Mouse (Mus musculus) retina, embryonic 14.5 days (tissue): ENCODE results near the gene Prmt3.

ENCODE experiments used
- DNase-seq: peaks from one replicate; pipeline ENCODE4 v3.0.0-alpha.2; 2015; ENCODE audit warnings: low spot score

The Prmt3 gene

DNA sequence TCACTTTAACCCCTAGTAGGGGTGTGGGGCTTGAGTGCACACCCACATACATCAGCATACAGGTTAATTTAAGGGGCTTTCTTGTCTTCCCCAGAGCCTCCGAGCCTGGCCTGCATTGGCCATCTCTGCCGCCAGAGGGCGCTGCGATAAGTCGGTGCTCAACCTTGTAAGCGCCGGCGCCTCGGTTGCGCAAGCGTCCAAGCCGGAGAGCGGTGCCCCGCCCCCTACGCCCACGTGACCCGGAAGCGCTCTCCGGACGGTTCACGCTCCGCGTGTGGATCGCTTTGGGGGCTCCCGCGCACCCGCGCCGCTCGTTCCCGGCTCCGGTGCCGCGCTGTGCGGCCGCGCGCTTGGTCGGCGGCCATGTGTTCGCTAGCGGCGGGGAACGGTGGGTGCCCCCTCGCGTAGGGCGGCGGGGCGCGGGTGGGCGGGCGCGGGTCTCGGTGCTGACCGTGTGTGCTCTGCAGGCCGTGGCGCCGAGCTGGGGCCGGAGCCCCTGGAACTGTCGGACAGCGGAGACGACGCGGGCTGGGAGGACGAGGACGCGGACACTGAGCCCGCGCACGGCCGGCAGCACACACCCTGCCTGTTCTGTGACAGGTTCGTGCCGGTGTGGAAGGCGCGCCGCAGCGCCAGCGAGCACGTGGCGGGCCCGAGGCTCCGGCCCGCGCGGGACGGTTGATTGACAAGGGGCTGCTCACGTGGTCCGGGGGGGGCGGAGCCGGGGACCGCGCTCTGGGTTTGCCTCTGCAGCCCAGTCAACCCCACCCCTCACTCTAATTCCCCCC, at the start of gene Prmt3:
Gene Prmt3 (plus strand): TSS at position 233 of the 788 bp plus-strand sequence.
- peak; percentile 98 for DNase-seq

DNA sequence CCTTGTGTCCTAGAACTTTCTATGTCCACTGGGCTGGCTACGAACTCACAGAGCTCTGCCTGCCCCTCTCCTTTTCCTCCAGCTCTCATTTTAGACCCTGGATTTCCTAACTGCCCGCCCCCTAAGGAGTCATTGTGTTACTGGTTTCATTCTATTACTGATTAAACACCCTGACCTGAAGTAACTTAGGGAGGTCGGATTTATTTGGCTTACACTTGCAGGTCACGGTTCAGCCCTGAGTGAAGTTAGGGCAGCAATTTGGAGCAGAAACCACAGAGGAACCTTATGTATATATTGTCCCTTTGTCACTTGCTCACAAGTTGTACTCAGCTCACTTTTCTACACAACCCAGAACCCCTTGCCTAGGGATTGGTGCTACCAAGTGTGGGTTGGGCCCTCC, 43.8 kb upstream of the Prmt3 start:
- DNase-seq = no peak

DNA sequence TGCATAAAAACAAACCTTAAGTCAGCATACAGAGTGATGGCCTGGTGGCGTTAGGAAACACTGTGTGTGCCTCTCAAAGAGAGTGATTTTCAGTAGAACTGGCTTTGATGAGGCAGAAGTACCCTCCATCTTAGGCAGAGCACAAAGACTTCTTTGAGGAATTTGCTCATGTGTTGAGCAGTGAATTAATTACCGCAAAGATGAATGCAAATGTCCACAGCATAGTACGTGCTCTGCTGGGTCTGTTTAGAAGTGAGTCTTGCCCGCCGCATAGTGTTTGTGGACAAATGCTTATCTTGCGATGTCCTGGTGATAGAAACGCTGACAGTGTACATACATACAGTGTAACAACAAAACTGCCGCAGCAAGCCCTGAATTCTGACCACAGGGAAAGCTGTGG, 38.7 kb upstream of the Prmt3 start:
- no peak for DNase-seq

DNA sequence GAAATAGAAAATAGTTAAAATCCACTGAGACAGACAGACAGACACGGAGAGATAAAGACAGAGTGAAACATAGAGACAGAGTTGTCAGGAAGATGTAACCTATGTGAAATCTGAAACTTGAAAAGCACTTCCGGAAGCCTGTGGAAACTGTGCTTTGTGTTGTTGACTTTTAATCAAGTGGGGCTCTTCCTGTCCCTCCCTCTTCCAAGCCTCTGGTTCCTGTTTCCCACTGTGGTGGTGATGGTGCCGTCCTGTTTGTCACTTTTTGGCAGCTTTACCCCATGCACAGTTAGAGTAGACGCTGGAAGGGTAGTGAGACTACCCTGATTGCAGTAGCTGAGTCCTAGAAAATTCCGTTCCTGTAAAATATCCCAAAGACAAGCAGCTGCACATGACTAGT, 36.7 kb upstream of the Prmt3 start:
- DNase-seq = no peak

DNA sequence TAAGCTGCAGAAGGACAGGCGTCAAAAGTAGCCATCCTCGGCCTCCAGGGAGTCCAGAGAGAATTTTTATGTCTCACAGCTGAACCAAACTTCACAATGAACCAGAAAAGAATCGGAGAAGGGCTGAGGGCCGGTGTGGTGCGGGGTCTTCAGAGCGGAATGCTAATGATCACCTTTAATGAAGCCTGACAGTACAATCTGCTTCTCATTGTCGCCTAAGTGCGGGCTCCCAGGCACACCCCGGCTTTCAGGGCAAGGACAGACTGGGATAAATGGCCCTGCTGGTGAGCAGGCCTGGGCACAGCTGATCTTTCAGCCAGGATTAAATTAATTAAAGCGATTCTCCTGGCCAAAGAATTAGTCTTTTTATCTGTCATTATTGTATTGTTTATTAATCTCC, 36.2 kb upstream of the Prmt3 start:
- peak; percentile 68 for DNase-seq

DNA sequence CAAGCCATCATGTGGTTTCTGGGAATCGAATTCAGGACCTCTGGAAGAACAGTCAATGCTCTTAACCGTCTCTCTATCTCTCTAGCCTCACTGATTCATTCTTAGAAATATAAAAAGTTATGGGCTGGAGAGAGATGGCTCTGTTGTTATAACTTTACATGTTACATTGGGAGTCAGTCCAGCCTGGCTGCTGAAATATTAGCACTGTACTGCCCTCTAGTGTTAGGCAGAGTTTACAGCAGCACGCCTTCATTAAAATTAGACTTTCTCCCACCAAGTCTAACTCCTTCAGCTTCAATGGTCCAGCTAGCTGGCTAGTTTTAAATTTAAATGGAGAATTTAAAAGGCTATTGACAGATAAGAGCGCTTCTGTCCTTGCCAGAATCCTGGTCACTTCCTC, 27.0 kb upstream of the Prmt3 start:
- DNase-seq = peak; percentile 85

DNA sequence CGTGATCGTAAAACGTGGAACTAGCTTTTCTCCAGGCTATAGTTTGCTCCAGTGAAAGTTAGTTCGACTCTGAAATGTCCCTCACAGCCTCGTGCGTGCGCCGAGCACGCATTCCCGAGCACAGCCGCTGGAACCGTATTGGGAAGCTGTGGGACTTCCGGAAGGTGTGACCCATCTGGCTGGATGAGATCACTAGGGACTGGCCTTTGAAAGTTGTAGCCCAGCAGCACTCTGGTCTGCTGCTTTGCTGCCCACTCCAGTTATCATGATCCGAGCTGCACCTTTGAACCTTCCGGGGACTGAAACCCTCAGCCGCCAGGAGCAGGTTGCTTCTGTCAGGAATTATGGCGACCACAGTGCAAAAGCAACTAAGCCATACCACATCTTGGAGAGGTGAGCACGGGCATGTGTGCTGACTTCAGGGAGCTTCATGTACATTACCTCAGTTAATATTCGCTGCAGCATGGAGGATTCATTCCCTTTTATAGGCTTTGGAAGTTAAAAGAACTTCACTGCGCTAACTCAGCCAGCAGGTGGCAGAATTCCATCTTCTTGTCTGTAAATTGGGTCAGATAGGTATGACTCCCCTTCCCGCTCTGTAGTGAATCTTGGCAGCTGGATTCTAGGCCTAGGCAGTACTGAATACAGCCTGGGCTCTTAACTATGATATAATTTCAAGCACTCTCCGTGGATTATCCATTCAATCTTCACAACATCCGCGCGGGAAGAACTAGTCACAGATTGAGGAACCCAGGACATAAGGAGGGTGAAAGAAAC, 25.2 kb upstream of the Prmt3 start:
- DNase-seq = peak; percentile 80

DNA sequence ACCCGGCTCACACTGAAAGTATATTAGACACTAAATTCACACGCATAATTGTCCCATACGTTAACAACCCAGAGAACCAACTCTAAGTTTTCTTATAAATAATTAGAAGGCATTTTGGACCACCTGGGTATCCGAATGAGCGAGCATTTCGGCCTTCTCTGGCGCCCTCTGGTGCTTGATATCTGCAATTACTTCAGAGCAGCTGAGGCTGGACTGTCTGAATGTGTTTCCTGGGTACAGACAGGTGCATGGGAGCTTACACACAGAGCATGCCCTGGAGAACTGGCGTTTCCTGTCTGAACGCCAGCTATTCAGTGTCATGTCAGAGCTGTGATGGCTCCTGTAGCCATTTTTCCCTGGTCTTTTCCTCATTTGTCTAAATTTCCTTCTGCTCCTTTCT, 23.4 kb upstream of the Prmt3 start:
- peak; percentile 81 for DNase-seq

DNA sequence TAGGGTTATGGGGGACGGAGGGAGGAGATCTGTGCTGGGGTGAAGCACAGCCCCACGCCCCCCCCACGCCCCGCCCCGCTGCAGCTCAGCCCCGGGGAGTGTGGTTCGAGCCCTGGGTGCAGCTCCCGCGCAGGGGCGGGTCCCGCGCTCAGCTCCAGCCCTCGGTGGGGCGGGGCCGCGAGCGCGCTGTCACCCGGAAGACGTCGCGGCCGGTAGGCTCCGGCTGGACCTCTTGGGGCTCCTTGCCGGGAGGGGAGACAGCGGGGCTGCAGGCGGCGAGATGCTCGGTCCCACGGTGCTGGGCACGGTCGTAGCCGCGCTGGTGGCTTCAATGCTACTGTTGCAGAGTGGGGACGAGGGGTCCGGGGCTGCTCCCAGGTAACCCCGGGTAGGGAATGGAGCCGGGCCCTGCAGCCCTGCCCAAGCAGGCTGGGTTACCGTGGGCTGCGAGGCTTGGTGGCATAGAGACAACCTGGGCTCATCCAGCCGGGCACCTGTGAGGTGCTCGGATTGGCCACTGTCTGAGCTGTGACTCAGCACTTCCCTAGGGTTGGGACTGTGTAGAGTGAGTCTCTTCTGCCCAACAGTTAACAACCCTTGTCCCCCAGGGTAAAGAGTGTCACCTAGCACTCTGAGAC, 19.1 kb upstream of the Prmt3 start, which contains the start of gene Htatip2:
Gene Htatip2 (plus strand): TSS at position 182 of the 638 bp plus-strand sequence.
- DNase-seq = no peak

DNA sequence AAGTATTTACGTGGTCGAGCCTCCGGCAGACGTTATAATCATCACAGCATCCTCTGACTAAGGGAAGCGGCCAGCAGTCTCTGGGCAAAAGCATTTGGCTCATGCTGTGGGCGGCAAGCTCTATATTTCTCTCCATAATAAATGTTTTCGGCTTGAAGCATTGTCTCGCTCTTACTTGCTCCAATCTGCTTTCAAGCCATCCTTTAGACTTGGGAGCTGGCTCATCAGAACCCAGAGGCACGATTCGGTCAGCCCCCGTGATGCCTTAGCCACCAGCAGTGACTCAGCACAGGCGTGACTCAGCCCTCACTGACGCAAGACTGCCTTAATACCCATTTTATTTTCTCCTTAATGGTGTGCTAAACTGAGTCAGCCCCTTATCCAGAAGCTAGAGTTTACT, 15.5 kb upstream of the Prmt3 start:
- DNase-seq = no peak

DNA sequence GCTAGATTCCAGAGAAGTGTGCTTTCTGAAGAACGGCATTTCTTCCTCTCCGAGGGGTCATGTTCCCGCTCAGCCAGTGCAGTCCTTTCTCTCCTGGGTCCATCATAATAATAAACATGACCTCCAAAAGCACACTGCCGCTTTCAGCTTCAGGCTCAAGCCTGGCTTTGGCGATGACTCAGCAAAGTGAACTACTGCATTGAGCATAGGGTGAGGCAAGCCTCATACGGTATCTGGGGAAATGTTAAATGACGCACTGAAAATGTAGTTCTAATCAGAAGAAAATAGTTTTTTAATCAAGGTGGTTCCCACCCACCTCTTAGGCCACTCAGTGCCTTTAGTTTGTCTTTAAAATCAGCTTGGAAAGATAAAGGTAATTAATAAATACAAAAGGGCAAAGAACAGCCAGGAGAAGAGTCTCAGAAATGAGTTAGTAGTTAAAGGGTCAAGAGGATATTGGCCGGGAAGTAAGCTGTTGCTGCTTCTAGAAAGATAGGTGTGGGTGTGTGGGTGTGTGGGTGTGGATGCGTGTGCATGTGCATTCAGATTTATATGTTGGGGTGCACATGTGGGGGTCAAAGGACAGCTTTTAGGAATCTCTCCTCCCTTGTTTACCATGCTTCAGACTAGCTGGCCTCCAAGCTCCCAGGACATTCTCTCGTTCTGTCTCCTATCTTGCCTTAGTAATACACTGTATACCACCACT, 14.0 kb upstream of the Prmt3 start:
- DNase-seq = no peak

DNA sequence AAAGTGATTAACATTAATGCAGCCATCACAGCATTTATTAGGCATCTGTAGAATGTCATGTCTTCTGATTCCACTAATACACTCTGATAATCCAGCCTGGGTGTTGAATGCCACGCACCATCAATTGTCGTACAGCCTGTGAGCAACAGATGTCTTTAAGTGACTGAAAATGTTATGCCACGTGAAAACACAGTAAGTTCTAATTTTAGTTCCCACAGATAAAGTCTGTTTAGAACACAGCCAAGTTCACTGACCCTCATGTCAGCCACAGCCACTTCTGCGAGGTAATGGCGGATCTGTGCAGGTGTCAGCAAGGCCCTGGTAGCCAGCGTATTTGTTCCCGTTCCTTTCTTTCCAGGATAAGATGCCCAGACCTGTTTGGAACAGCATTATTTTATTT, 12.0 kb upstream of the Prmt3 start:
- no peak for DNase-seq

DNA sequence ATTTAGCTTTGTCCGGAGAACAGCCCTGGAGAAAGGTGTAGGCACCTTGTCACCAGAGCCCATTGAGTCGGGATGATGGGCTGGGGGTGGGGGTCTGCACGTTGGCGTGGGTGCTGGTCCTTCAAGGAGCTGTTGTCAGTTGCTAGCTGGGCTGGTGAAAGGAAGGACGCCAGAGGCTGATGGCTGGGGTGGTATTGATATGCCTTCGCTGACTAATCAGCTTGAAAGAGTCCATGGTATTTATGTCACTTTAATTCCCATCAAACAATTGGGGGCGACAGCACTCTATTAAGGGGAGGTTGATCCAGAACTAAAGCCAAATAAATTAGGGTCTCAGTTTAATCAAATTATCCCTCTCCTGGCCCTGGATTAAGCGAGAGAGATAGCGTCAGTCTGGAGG, 9.6 kb upstream of the Prmt3 start:
- peak; percentile 83 for DNase-seq

DNA sequence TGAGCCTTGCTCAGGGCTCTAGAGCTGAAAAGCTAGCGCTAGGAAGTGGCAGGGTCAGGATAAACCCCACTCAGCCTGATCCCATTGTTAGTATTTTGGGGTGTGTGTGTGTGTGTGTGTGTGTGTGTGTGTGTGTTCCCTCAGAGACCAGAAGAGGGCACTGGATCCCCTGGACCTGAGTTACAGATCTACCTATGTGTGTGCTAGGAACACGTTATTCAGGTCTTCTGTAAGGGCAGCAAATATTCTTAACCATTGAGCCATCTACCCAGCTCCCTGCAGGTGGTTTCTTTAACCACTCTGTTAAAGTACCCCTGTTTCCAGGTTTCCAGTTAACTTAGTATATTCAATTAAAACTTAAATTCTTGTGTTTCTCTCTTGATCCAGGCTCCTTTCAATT, 3.8 kb upstream of the Prmt3 start:
- DNase-seq = no peak

DNA sequence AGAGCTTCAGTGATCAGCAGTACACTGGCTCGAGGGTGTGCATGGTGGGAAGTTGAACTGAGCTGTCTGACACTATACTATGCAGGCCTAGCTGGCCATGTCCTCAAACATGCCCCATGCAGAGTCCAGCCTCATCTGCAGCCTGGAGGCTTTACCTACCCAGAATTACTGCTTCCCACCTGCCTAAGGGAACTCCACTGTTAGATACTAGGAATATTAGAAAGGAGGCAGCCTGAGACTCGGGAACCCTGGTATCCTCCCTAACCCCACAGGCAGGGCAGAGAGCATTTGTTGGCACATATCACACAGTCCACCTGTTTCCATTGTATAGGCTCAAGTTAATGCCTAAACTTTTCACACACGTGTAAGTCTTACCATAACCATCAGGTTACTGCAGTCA, 561 bp upstream of the Prmt3 start:
- no peak for DNase-seq

DNA sequence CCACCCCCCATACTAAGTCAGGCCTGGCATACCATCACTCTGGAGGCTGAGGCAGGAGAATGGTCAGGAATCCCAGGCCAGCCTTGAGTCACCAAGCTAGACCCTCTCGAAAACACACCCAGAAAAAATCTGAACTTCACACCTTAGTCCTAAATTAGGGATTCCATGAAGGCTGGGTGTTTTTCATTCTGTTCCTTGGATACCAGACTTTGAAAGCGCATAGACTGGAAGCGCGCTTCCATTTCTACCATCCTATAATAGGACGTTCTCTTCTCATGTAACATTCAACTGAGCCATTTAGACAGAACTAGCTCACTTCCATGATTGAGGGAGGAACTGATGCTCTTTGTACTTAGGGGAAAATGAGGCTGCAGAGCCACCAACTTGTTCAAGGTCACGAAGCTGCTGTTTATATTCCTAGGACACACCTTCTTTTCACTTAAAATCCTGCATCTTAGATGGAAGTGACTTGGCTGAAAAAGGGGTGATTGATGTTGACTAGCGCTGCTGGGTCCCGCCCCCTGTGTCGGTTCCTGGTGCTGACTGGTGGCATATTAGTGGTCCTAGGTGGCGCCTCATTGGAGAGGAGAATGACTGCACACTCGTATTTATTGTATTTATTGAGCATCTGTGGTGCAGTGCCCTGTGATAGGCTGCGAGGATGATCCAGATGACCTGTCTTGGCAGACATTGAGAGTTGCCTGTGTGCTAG, 914 bp downstream of the Prmt3 start:
- DNase-seq = no peak

DNA sequence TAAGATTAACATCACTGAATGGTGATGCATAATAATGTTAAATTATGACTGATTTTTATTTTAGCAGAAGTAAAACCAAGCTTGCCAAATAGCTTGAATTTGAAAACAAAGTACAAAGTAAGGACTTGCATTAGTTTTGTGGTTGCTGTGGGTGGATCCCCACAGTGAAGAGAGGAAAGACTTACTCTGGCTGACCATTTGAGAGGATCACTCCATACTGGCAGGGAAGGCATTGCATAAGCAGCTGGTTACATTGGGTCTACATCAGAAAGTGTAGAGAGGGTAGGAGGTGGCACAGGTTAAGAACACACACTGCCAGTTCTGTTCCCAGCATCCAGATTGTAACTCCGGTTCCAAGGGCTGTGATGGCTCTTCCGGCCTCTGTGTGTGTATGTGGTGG, 4.9 kb downstream of the Prmt3 start:
- no peak for DNase-seq

DNA sequence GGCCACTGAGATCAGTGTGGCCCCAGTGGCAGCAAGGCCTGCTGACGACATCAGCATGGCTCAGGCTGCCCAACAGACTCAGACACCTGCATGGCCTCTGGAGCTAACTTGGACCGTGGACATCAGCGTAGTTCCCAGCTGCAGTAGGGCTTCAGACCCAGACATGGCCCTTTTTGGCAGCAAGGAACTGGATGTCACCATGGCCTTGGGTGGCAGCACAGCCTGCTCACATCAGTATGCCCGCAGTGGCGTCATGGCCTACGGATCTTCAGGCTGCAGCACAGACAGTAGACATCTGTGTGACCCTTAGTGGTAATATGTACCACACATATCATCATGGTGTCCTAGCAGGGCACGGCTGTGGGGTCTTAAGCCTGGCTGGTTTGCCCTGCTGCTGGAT, 7.0 kb downstream of the Prmt3 start:
- DNase-seq = no peak

DNA sequence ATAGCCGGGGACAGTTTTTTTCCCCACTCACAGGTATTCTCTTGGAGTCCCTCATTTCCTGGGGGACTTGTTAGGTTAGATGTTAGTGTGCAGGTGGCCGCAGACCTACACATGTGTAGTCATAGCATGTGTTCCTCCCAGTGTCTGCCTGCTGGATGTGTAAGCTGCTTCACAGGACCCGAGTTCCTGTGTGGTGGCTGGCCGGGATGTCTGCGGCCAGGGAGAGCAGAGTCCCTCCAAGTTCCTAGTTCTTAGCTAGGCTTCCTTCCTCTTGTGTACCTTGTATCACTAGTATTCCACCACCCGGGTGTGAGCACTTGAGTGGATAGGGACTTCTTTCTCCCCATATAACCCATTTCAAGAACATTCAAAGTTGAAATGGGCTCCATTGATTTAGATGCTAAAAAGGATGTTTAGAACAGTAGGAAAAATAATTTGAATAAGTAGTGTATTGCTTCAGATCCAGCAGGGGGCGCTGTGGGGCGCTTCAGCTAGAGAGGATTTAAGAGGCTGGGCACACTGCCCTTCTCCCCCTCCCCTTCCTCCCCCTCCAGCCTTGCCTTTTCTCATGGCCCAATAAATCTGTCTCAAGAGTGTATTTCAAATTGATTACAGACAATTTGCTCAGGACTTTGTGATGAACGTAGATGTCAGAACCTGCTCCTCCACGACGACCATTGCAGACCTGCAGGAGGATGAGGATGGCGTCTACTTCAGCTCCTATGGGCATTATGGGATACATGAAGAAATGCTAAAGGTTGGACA, 8.7 kb downstream of the Prmt3 start:
- DNase-seq = peak; percentile 84

DNA sequence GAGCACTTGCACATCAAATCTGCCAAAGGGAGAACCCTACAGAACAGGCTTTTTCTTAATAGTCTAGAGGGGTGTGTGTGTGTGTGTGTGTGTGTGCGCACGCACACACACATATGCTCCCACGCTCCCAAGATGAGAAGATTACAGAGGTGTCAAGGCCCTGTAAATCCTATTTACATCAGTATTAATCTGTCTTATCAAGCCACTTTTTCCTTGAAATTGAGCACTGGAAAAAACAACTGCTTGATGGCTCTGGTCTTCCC, 9.2 kb downstream of the Prmt3 start:
- no peak for DNase-seq

DNA sequence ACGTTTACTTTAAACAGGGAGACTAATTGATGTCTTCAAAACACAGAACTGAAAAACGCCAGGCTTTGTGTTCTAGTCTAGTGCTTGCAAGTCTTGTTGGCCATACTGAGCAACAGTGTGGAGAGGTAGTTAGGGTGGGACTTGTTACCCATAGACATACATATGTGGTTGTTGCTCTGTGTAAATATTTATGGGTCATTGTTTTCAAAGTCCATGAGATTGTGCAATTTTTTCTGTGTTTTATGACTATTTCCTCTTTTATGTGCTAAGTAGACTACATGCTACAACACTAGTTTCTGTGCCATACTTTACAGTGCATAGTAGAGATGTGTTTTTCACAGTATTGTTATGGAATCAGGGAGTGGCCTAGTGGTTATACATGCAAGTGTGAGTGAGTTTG, 16.2 kb downstream of the Prmt3 start:
- no peak for DNase-seq
